Mouse (Mus musculus): Measurements from ENCODE around the gene Zfp184. TPM values are rescaled to one million over a fixed set of nuclear protein-coding genes. Genes with fewer than 3 reads are reported as not detected.

Zfp184 gene
- polyA plus RNA-seq, 2 experiments: 0.41 to 0.50 TPM

- WGBS (ENCODE audit: insufficient replicate concordance): 3% methylated on average over 7 of the region's 7 CpGs
- Histone ChIP-seq H3K4me2 (ENCODE audit: low read depth) (peak overlapping the region; percentile 69), H3K27me3 (ENCODE audit: control insufficient read depth, insufficient read depth, low read length) (no peaks in the 10 kb centered on the region; the same call in 1 of the 2 replicates), H3K4me1 (replicated peaks; ENCODE audit: control insufficient read depth in 2 of 2, insufficient read depth in 2 of 2, low read length in 1 of 2) (peaks cover 2 to 30% of the 10 kb centered on the region in 2 experiments), H3K9me3 (ENCODE audit: control insufficient read depth, low read length) (no peaks in the 10 kb centered on the region), H3K36me3 (replicated peaks; ENCODE audit: control insufficient read depth, insufficient read depth, low read depth) (no peaks in the 10 kb centered on the region), H3K4me3 (ENCODE audit: insufficient read depth in 1 of 2, low read depth in 2 of 2, low read length in 2 of 2) (peak overlapping the region; percentile 42 to 52), H3K9ac (replicated peaks) (peak overlapping the region; percentile 56), H3K27ac (no peak overlapping the region)
- ATAC-seq (ENCODE audit: insufficient read depth) (no peak), DNase-seq (ENCODE audit: low read depth in 3 of 3, low spot score in 3 of 3) (no peak)
- no peak for TF ChIP-seq CTCF (IDR thresholded peaks at IDR 0.05; ENCODE audit: low read depth)
- TF ChIP-seq EP300 (IDR thresholded peaks at IDR 0.05; ENCODE audit: low read depth): no peak
Observed at GRCm38 (mm10) chr13:21910735-21911134, 34.2 kb upstream of the Zfp184 start.

GRCm38 (mm10) chr13:21911147-21911546 is 33.7 kb upstream of the Zfp184 start:
- DNase-seq (ENCODE audit: low read depth in 3 of 3, low spot score in 3 of 3) (peak in 1 of 3 experiments; percentile 39), ATAC-seq (ENCODE audit: insufficient read depth) (no peak)
- Histone ChIP-seq H3K4me1 (replicated peaks; ENCODE audit: control insufficient read depth in 2 of 2, insufficient read depth in 2 of 2, low read length in 1 of 2) (peaks cover 2 to 32% of the 10 kb centered on the region in 2 experiments), H3K4me2 (ENCODE audit: low read depth) (peak overlapping the region; percentile 69), H3K27ac (no peak overlapping the region), H3K4me3 (ENCODE audit: insufficient read depth in 1 of 2, low read depth in 2 of 2, low read length in 2 of 2) (peak overlapping the region; percentile 42 to 52), H3K9ac (replicated peaks) (peak overlapping the region; percentile 56; the same call in 1 of the 2 replicates), H3K36me3 (replicated peaks; ENCODE audit: control insufficient read depth, insufficient read depth, low read depth) (no peaks in the 10 kb centered on the region), H3K9me3 (ENCODE audit: control insufficient read depth, low read length) (no peaks in the 10 kb centered on the region), H3K27me3 (ENCODE audit: control insufficient read depth, insufficient read depth, low read length) (no peaks in the 10 kb centered on the region; the same call in 1 of the 2 replicates)
- no peak for TF ChIP-seq CTCF (IDR thresholded peaks at IDR 0.05; ENCODE audit: low read depth)
- no peak for TF ChIP-seq EP300 (IDR thresholded peaks at IDR 0.05; ENCODE audit: low read depth)
- WGBS (ENCODE audit: insufficient replicate concordance): 1% methylated on average over 17 of the region's 17 CpGs

GRCm38 (mm10) chr13:21913854-21914253 is 31.0 kb upstream of the Zfp184 start:
- peaks cover 6 to 28% of the 10 kb centered on the region in 2 experiments; a peak in 3 of 4 replicates for H3K4me1 ChIP-seq (replicated peaks; ENCODE audit: control insufficient read depth in 2 of 2, insufficient read depth in 2 of 2, low read length in 1 of 2)
- H3K27me3 ChIP-seq (ENCODE audit: control insufficient read depth, insufficient read depth, low read length): peaks cover 2% of the 10 kb centered on the region; the same call in 1 of the 2 replicates
- ATAC-seq (ENCODE audit: insufficient read depth) (no peak), DNase-seq (ENCODE audit: low read depth in 3 of 3, low spot score in 3 of 3) (no peak)
- TF ChIP-seq CTCF (IDR thresholded peaks at IDR 0.05; ENCODE audit: low read depth) (no peak), EP300 (IDR thresholded peaks at IDR 0.05; ENCODE audit: low read depth) (no peak)
- H3K9ac ChIP-seq (replicated peaks): peak overlapping the region; percentile 56
- H3K9me3 ChIP-seq (ENCODE audit: control insufficient read depth, low read length): no peaks in the 10 kb centered on the region
- peak overlapping the region; percentile 69 for H3K4me2 ChIP-seq (ENCODE audit: low read depth)
- 4% methylated on average over 8 of the region's 8 CpGs for WGBS (ENCODE audit: insufficient replicate concordance)
- H3K27ac ChIP-seq: no peak overlapping the region
- no peaks in the 10 kb centered on the region for H3K36me3 ChIP-seq (replicated peaks; ENCODE audit: control insufficient read depth, insufficient read depth, low read depth)
- peak overlapping the region; percentile 58 to 83 for H3K4me3 ChIP-seq (ENCODE audit: insufficient read depth in 1 of 2, low read depth in 2 of 2, low read length in 2 of 2)

GRCm38 (mm10) chr13:21914599-21914998 is 30.3 kb upstream of the Zfp184 start:
- Histone ChIP-seq H3K4me2 (ENCODE audit: low read depth) (peak overlapping the region; percentile 69), H3K27ac (no peak overlapping the region), H3K36me3 (replicated peaks; ENCODE audit: control insufficient read depth, insufficient read depth, low read depth) (no peaks in the 10 kb centered on the region), H3K9me3 (ENCODE audit: control insufficient read depth, low read length) (no peaks in the 10 kb centered on the region), H3K9ac (replicated peaks) (peak overlapping the region; percentile 56), H3K4me3 (ENCODE audit: insufficient read depth in 1 of 2, low read depth in 2 of 2, low read length in 2 of 2) (peak overlapping the region; percentile 58 to 83), H3K27me3 (ENCODE audit: control insufficient read depth, insufficient read depth, low read length) (peaks cover 2% of the 10 kb centered on the region; the same call in 1 of the 2 replicates), H3K4me1 (replicated peaks; ENCODE audit: control insufficient read depth in 2 of 2, insufficient read depth in 2 of 2, low read length in 1 of 2) (peaks cover 6 to 30% of the 10 kb centered on the region in 2 experiments; a peak in 3 of 4 replicates)
- under 1% methylated on average over 14 of the region's 14 CpGs for WGBS (ENCODE audit: insufficient replicate concordance)
- ATAC-seq (ENCODE audit: insufficient read depth): peak; percentile 55
- peak; percentile 57 to 63 (median 60) for DNase-seq (ENCODE audit: low read depth in 3 of 3, low spot score in 3 of 3)
- TF ChIP-seq CTCF (IDR thresholded peaks at IDR 0.05; ENCODE audit: low read depth) (no peak), EP300 (IDR thresholded peaks at IDR 0.05; ENCODE audit: low read depth) (no peak)

- no peak overlapping the region for H3K27ac ChIP-seq
- WGBS (ENCODE audit: insufficient replicate concordance): 26% methylated on average over 5 of the region's 5 CpGs
- DNase-seq (ENCODE audit: low read depth in 3 of 3, low spot score in 3 of 3): no peak
- TF ChIP-seq EP300 (IDR thresholded peaks at IDR 0.05; ENCODE audit: low read depth) (no peak), CTCF (IDR thresholded peaks at IDR 0.05; ENCODE audit: low read depth) (no peak)
- no peak for ATAC-seq (ENCODE audit: insufficient read depth)
- no peaks in the 10 kb centered on the region for H3K9me3 ChIP-seq (ENCODE audit: control insufficient read depth, low read length)
- H3K9ac ChIP-seq (replicated peaks): no peak overlapping the region
- peak overlapping the region; percentile 69 for H3K4me2 ChIP-seq (ENCODE audit: low read depth)
- H3K4me3 ChIP-seq (ENCODE audit: insufficient read depth in 1 of 2, low read depth in 2 of 2, low read length in 2 of 2): no peak overlapping the region
- H3K36me3 ChIP-seq (replicated peaks; ENCODE audit: control insufficient read depth, insufficient read depth, low read depth): no peaks in the 10 kb centered on the region
- peaks cover 6 to 30% of the 10 kb centered on the region in 2 experiments; a peak in 3 of 4 replicates for H3K4me1 ChIP-seq (replicated peaks; ENCODE audit: control insufficient read depth in 2 of 2, insufficient read depth in 2 of 2, low read length in 1 of 2)
- H3K27me3 ChIP-seq (ENCODE audit: control insufficient read depth, insufficient read depth, low read length): peaks cover 2% of the 10 kb centered on the region; the same call in 1 of the 2 replicates
Observed at GRCm38 (mm10) chr13:21915487-21915886, 29.4 kb upstream of the Zfp184 start.

Measured in liver, embryonic 14.5 days (tissue).